Mouse (Mus musculus) embryonic stem cell, embryonic (primary cell): ENCODE results near the gene Gm20388.

ENCODE experiments used
- CTCF ChIA-PET, 4 experiments: fragments of 300-600 bp in 2 of 4; fragments of 350-600 bp in 2 of 4; sonication (Branson Sonifier 250); formaldehyde crosslinking; loops; one replicate each; lab custom pipeline; 2022; ENCODE audit warnings: inconsistent platforms in 2 of 4; lab: Charles Lee
- POLR2A ChIA-PET, 4 experiments: fragments of 300-600 bp in 2 of 4; fragments of 350-600 bp in 2 of 4; sonication (Branson Sonifier 250); formaldehyde crosslinking; loops; one replicate each; lab custom pipeline; 2022; ENCODE audit warnings: antibody characterized with exemption in 4 of 4, inconsistent platforms in 1 of 4; lab: Charles Lee

Gm20388 gene

GRCm38 (mm10) chr8:124080467-124081326, 4170.1 kb downstream of the Gm20388 start:
- ChIA-PET POLR2A (interaction anchor here in 2 of 4 experiments (0.6 to 1.6 kb wide), 2 partner anchors 23 to 238 kb away, joined by 4 to 7 read pairs; no protein-coding TSS in a partner anchor), CTCF (interaction anchor here in 1 of 4 experiments (1.9 kb wide), 1 partner anchor 112 kb away, joined by 5 read pairs; no protein-coding TSS in a partner anchor)

DNA sequence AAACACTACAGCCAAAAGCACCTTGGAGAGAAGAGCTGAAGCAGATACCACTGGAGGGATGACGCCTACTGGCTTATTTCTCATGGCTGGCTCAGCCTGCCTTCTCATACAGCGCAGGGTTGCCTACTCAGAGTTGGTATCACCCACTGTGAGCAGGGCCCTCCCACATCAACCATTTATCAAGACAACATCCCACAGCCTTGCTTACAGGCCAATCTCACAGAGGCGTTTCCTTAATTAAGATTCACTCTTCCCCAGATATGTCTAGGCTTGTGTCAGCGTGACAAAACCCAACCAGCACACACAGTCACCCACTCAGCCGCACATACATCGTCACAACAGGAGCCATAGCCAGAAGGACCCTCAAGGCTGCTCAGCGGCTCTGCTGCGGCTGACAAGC, 4172.0 kb downstream of the Gm20388 start:
- CTCF ChIA-PET: no interaction called here
- POLR2A ChIA-PET: no interaction called here

DNA sequence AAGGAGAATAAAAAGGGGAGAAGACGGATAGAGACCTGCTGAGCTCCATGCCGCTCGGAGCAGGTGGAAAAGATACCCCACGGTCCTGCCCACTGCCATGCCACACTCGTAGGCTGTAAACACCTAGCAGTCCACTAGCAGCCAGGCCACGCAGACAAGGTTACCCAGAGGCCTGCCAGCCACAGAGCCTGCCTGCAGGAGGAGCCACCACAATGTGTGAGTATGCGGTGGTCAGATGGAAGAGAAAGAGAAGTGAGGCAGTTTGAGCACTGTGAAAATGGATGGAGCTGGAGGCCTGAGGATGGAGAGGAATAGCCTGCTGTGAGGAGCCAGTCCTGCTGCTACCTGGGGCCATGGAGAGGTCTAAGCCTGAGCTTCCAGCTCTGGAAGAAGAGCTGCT, 4173.0 kb downstream of the Gm20388 start:
- POLR2A ChIA-PET: interaction anchor here in 1 of 4 experiments (1.1 to 1.6 kb wide), 3 partner anchors 10 to 85 kb away, joined by 3 to 4 read pairs (median 3); no protein-coding TSS in a partner anchor
- CTCF ChIA-PET: interaction anchor here in 2 of 4 experiments (1.0 to 1.2 kb wide), 2 partner anchors 60 to 266 kb away, joined by 3 read pairs; no protein-coding TSS in a partner anchor

- CTCF ChIA-PET: interaction anchor here in 3 of 4 experiments (0.6 to 1.2 kb wide), 4 partner anchors 10 to 404 kb away, joined by 3 read pairs; no protein-coding TSS in a partner anchor
These were observed 4175.0 kb downstream of the Gm20388 start for GRCm38 (mm10) chr8:124085668-124086067.

DNA sequence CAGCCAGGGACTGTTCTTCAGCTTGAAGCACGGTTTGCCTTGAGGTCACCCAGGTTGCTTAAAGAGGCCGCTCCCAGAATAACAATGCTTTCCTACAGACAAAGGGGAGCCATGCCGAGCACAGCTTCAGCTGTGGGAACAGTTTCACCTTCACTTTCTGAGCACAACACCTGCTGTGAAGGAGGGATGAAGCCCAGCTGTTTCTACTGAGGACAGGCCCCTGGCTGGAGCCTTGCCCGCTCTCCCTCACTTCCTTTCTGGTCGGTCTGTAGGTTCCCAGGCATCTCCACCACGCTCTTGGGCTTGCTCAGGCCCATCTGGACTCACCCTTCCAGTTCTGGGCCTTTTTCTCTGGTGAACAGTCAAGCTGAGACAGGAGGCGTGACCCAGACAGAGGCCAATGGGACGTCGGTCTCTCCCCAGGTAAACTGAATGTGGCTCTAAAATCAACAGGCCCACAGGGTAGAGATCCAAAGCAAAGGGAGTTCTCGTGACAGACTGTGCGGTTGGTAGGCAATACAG, 4177.5 kb downstream of the Gm20388 start:
- CTCF ChIA-PET: interaction anchor here in 2 of 4 experiments (0.6 to 1.2 kb wide), 4 partner anchors 11 to 227 kb away, joined by 3 read pairs; partner anchors contain the start of gene Nup133 (in 1 of the 2)
- POLR2A ChIA-PET: interaction anchor here in 3 of 4 experiments (0.5 to 1.1 kb wide), 15 partner anchors 10 to 441 kb away, joined by 3 to 6 read pairs (median 3); no protein-coding TSS in a partner anchor

More at GRCm38 (mm10) chr8:124085668-124086067, 4175.0 kb downstream of the Gm20388 start:
- POLR2A ChIA-PET: interaction anchor here in 2 of 4 experiments (0.6 to 0.7 kb wide), 3 partner anchors 9 to 134 kb away, joined by 3 to 5 read pairs (median 3); no protein-coding TSS in a partner anchor

DNA sequence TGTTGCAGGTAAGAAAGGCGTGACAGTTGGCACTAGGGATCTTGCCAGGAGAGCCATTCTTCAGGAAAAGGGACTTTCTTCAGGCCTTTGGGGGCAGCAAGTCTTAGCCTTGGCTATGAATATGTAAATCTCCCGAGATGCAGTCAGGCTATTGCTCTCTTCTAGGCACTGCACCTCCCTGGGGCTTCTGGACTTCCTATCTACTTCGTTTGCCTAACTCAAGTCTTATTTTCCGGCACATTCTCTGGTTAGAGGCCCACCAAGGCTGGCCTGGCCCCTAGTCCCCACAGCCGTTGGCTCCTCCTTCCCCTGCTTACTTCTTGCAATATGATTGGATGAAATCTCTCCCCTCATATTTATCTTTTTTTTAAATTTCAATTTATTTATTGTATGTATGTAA, 4178.4 kb downstream of the Gm20388 start:
- ChIA-PET POLR2A (no interaction called here), CTCF (no interaction called here)

- ChIA-PET CTCF (interaction anchor here in 1 of 4 experiments (0.6 kb wide), 1 partner anchor 91 kb away, joined by 4 read pairs; no protein-coding TSS in a partner anchor), POLR2A (interaction anchor here in 2 of 4 experiments (0.6 to 0.7 kb wide), 2 partner anchors 9 to 643 kb away, joined by 4 to 7 read pairs; no protein-coding TSS in a partner anchor)
These were observed 4179.8 kb downstream of the Gm20388 start for GRCm38 (mm10) chr8:124090473-124090872.

GRCm38 (mm10) chr8:124098953-124099622, 4188.4 kb downstream of the Gm20388 start:
- ChIA-PET POLR2A (interaction anchor here in 2 of 4 experiments (0.7 to 0.8 kb wide), 2 partner anchors 9 to 11 kb away, joined by 3 to 4 read pairs; no protein-coding TSS in a partner anchor), CTCF (interaction anchor here in 1 of 4 experiments (0.7 kb wide), 1 partner anchor 676 kb away, joined by 3 read pairs; no protein-coding TSS in a partner anchor)

- ChIA-PET CTCF (interaction anchor here in 1 of 4 experiments (0.7 kb wide), 1 partner anchor 676 kb away, joined by 3 read pairs; no protein-coding TSS in a partner anchor), POLR2A (interaction anchor here in 2 of 4 experiments (0.7 to 0.8 kb wide), 2 partner anchors 9 to 11 kb away, joined by 3 to 4 read pairs; no protein-coding TSS in a partner anchor)
These were observed 4189.0 kb downstream of the Gm20388 start for GRCm38 (mm10) chr8:124099623-124099965.

GRCm38 (mm10) chr8:124105869-124106268, 4195.2 kb downstream of the Gm20388 start:
- CTCF ChIA-PET: no interaction called here
- POLR2A ChIA-PET: no interaction called here

- ChIA-PET POLR2A (interaction anchor here in 1 of 4 experiments (0.9 to 1.2 kb wide), 2 partner anchors 43 to 84 kb away, joined by 4 read pairs; no protein-coding TSS in a partner anchor), CTCF (no interaction called here)
These were observed 4195.9 kb downstream of the Gm20388 start for GRCm38 (mm10) chr8:124106328-124107195.

DNA sequence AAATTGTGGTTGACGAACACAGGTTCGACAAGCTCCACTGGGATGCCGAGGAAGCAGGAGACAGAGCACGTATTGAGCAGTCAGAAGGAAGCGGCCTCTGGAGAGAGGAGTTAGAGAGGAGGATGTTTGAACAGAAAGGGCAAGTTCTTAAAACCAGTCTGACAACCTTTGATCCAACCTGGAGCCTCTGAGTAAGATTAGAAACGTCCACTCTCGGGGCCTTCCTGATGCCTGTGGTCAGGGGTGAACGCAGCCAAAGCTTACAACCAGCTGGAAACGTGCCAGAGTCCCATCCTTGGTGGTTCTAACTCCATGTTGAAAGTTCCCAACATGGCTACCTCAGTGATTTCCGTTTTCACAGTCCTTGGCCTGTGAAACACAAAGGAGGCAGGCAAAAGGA, 4202.5 kb downstream of the Gm20388 start:
- POLR2A ChIA-PET: interaction anchor here in 1 of 4 experiments (0.9 to 1.1 kb wide), 2 partner anchors 16 to 68 kb away, joined by 3 to 9 read pairs; no protein-coding TSS in a partner anchor

GRCm38 (mm10) chr8:124125241-124125640, 4214.6 kb downstream of the Gm20388 start:
- POLR2A ChIA-PET: interaction anchor here in 2 of 4 experiments (0.8 to 1.0 kb wide), 3 partner anchors 15 to 20 kb away, joined by 3 read pairs; no protein-coding TSS in a partner anchor

More for the DNA sequence above, 4202.5 kb downstream of the Gm20388 start:
- CTCF ChIA-PET: interaction anchor here in 3 of 4 experiments (0.6 to 1.3 kb wide), 3 partner anchors 12 to 183 kb away, joined by 3 to 5 read pairs (median 5); no protein-coding TSS in a partner anchor

DNA sequence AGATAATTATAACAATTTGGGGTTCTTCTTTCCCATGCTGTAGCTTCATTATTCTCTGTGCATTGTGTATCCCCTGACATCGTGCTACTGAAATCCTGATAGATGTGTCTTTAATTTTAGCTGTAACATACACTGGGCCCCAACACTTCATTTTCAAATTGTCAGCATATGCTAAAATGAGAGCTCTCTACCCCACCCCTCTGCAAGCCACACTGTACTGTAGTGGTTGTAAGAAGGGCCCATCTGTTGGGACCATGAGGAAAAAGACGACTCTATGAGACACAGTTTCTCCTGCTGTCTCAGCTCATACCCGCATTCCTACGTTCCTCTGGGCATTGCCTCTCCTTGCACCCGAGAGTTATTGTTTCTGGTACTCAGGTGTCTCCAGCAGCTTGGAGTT, 4226.6 kb downstream of the Gm20388 start:
- POLR2A ChIA-PET: interaction anchor here in 1 of 4 experiments (1.0 kb wide), 1 partner anchor 15 kb away, joined by 3 read pairs; no protein-coding TSS in a partner anchor
- CTCF ChIA-PET: no interaction called here

More at GRCm38 (mm10) chr8:124125241-124125640, 4214.6 kb downstream of the Gm20388 start:
- CTCF ChIA-PET: interaction anchor here in 1 of 4 experiments (1.2 kb wide), 1 partner anchor 12 kb away, joined by 3 read pairs; no protein-coding TSS in a partner anchor

DNA sequence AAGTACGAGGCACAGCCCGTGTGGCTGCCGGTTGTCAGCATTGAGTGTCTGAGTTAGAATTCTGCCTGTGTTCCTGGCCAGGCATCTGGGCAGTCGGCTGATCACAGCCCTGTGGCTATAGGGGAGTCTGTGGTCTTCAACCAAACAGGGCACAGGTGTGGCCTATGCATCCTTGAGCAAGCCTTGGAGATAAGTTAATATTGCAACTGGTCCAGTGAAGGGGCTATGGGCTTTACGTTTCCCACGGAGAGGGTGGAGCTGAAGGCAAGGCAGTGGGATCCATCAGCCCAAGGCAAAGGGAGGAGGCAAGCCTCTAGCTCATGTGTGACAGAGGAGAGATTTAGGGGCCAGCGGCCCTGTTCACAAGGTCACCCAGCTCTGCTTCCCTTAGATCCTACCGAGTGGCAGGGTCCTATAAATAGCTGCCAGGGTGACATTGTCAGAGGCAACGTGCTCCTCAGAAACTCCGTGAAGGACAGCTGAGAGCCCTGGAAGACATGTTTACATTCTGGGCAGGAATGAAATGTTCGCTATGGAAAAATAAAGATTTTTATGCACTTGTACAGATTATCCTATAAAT, 4229.7 kb downstream of the Gm20388 start:
- CTCF ChIA-PET: interaction anchor here in 1 of 4 experiments (0.5 kb wide), 1 partner anchor 362 kb away, joined by 3 read pairs; no protein-coding TSS in a partner anchor
- POLR2A ChIA-PET: interaction anchor here in 2 of 4 experiments (0.5 to 2.4 kb wide), 4 partner anchors 10 to 224 kb away, joined by 3 to 8 read pairs (median 3); no protein-coding TSS in a partner anchor

- ChIA-PET POLR2A (interaction anchor here in 2 of 4 experiments (0.8 to 2.4 kb wide), 3 partner anchors 9 to 16 kb away, joined by 3 to 8 read pairs (median 3); no protein-coding TSS in a partner anchor), CTCF (no interaction called here)
These were observed 4230.3 kb downstream of the Gm20388 start for GRCm38 (mm10) chr8:124140868-124141431.
